Mouse (Mus musculus) forebrain, embryonic 16.5 days (tissue): ENCODE measurements around the gene 9430007A20Rik. TPM values are rescaled to one million over a fixed set of nuclear protein-coding genes. Genes with fewer than 3 reads are reported as not detected.

Experiments
- polyA plus RNA-seq: library from polyadenylated mRNA; unstranded; fragments of >200 nt; fragmentation: Nextera tagmentation; extraction: Ambion mirVana; gene quantifications from 2 replicates; pipeline ENCODE4 v1.2.1, GENCODE M21; 2015

The 9430007A20Rik gene
- polyA plus RNA-seq, 1 experiment from 2014 or later: not detected

Other genes starting within 250 kb of the 9430007A20Rik start
- not detected in 2 replicates for gene Pramel5, start 239.3 kb upstream of the 9430007A20Rik start, polyA plus RNA-seq
- gene Gm13128, start 189.6 kb upstream of the 9430007A20Rik start, polyA plus RNA-seq: not detected in 2 replicates
- not detected in 2 replicates for gene Gm13119, start 161.9 kb upstream of the 9430007A20Rik start, polyA plus RNA-seq
- gene Pramef20, start 141.9 kb upstream of the 9430007A20Rik start, polyA plus RNA-seq: not detected in 2 replicates
- not detected in 2 replicates for gene Pramef12, start 111.4 kb upstream of the 9430007A20Rik start, polyA plus RNA-seq
- gene 1700012P22Rik, start 81.0 kb upstream of the 9430007A20Rik start, polyA plus RNA-seq: not detected in 2 replicates
- gene Gm9944, start 66.5 kb upstream of the 9430007A20Rik start, polyA plus RNA-seq: not detected in 2 replicates
- gene Aadacl3, start 56.1 kb upstream of the 9430007A20Rik start, polyA plus RNA-seq: not detected in 2 replicates
- not detected in 2 replicates for gene Gm13124, start 45.3 kb downstream of the 9430007A20Rik start, polyA plus RNA-seq
- not detected in 2 replicates for gene Aadacl4, start 93.9 kb downstream of the 9430007A20Rik start, polyA plus RNA-seq
- gene Gm436, start 166.5 kb downstream of the 9430007A20Rik start, polyA plus RNA-seq: not detected in 2 replicates
- not detected in 2 replicates for gene Gm13178, start 201.6 kb downstream of the 9430007A20Rik start, polyA plus RNA-seq